Mouse (Mus musculus) neural tube, embryonic 15.5 days (tissue): ENCODE measurements around the gene Fam107b. TPM values are rescaled to one million over a fixed set of nuclear protein-coding genes. Genes with fewer than 3 reads are reported as not detected.

Source experiments
- ATAC-seq: fragments of 200-750 bp; cut with Nextera tagmentation; 2 replicates; pipeline ENCODE4 v1.8.0; 2017; ENCODE audit warnings: mild to moderate bottlenecking, moderate TSS enrichment, moderate library complexity; ENCODE audit not compliant: low FRiP score
- H3K27ac ChIP-seq: fragments of 300-500 bp; sonication (generic); replicated peaks from 2 replicates; pipeline ENCODE4 v1.5.1; 2015; ENCODE audit warnings: mild to moderate bottlenecking, inconsistent platforms
- H3K27me3 ChIP-seq: fragments of 300-500 bp; sonication (generic); replicated peaks from 2 replicates; pipeline ENCODE4 v1.6.1; 2015; ENCODE audit warnings: inconsistent platforms
- H3K36me3 ChIP-seq: fragments of 300-500 bp; sonication (generic); 2 replicates; pipeline ENCODE4 v1.6.1; 2015; ENCODE audit warnings: inconsistent platforms
- H3K4me1 ChIP-seq: fragments of 300-500 bp; sonication (generic); 2 replicates; pipeline ENCODE4 v1.6.1; 2015; ENCODE audit warnings: inconsistent platforms
- H3K4me2 ChIP-seq: fragments of 300-500 bp; sonication (generic); 2 replicates; pipeline ENCODE4 v1.6.1; 2015; ENCODE audit warnings: inconsistent platforms, mild to moderate bottlenecking, moderate library complexity
- H3K4me3 ChIP-seq: fragments of 300-500 bp; sonication (generic); replicated peaks from 2 replicates; pipeline ENCODE4 v1.5.1; 2015; ENCODE audit warnings: mild to moderate bottlenecking, inconsistent platforms
- H3K9ac ChIP-seq: fragments of 300-500 bp; sonication (generic); replicated peaks from 2 replicates; pipeline ENCODE4 v1.6.1; 2015; ENCODE audit warnings: mild to moderate bottlenecking, inconsistent platforms
- H3K9me3 ChIP-seq: fragments of 300-500 bp; sonication (generic); replicated peaks from 2 replicates; pipeline ENCODE4 v1.6.1; 2016; ENCODE audit warnings: inconsistent platforms
- WGBS: fragments of 180-500 bp; shearing (Covaris S2); methylation state at CpG from one replicate; pipeline ENCODE4 v1.1.7; 2015; ENCODE audit warnings: mixed read lengths; 5-methylcytosine and 5-hydroxymethylcytosine counted together
- polyA plus RNA-seq: library from polyadenylated mRNA; unstranded; fragments of >200 nt; fragmentation: Nextera tagmentation; extraction: Ambion mirVana; gene quantifications from 2 replicates; pipeline ENCODE4 v1.2.1, GENCODE M21; 2015

Gene Fam107b
- polyA plus RNA-seq, 1 experiment from 2014 or later, result 22.4 TPM

DNA sequence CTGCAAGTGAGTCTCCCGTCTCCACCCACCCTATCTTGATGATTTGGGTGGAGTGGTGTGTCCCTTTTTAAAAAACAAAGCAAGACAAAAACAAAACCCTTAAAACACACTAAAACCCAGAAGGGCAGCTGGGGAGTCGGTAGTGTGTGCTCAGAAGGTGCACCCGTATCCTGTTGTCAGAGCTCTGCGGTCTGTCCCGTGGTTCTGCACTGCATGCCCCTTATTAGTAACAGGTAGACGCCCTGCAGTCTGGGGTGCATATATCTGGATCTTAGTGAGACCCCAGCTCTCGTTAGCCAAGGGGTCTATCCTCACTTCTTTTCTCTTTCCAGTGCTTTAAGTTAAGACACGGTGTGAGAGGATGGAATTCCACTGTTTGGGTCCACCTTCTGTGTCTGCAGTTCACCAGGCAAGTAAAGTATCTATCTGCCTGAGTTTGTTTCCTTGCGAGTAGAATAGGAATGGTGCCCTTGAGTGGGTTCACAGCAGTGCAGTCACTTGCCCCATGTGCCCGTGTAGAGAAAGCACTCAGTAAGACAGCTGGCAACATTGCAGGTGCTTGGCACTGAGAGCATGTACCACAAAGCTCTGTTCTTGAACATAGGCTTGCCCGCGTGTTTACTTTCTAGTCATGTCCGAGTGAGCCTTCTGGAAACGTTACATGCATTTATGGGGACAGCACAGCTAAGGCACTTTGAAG, 161.2 kb downstream of the Fam107b start:
- Histone ChIP-seq H3K9me3 (no peaks in the 10 kb centered on the region), H3K4me3 (no peak overlapping the region)

GRCm38 (mm10) chr2:3737917-3738694, 167.8 kb downstream of the Fam107b start:
- WGBS, result 43% methylated on average over 6 of the region's 6 CpGs
- H3K4me1 ChIP-seq, result peaks cover 46% of the 10 kb centered on the region
- no peak overlapping the region for H3K4me3 ChIP-seq
- ATAC-seq, result no peak
- H3K27ac ChIP-seq, result no peak overlapping the region
- no peaks in the 10 kb centered on the region for H3K27me3 ChIP-seq
- H3K9me3 ChIP-seq, result no peaks in the 10 kb centered on the region
- H3K9ac ChIP-seq, result no peak overlapping the region
- no peak overlapping the region for H3K4me2 ChIP-seq
- H3K36me3 ChIP-seq, result no peaks in the 10 kb centered on the region

More for the DNA sequence above, 161.2 kb downstream of the Fam107b start:
- Histone ChIP-seq H3K36me3 (no peaks in the 10 kb centered on the region), H3K27ac (no peak overlapping the region), H3K4me2 (no peak overlapping the region), H3K27me3 (no peaks in the 10 kb centered on the region), H3K4me1 (peaks cover 24% of the 10 kb centered on the region), H3K9ac (no peak overlapping the region)
- peak; percentile 29; the same call in 1 of the 2 replicates for ATAC-seq
- WGBS, result 88% methylated on average over 14 of the region's 14 CpGs

- Histone ChIP-seq H3K27ac (peak overlapping the region; percentile 45; the same call in 1 of the 2 replicates), H3K4me2 (no peak overlapping the region), H3K27me3 (no peaks in the 10 kb centered on the region), H3K9ac (no peak overlapping the region), H3K9me3 (no peaks in the 10 kb centered on the region), H3K36me3 (no peaks in the 10 kb centered on the region), H3K4me3 (no peak overlapping the region), H3K4me1 (peaks cover 46% of the 10 kb centered on the region)
- no peak for ATAC-seq
- 45% methylated on average over 12 of the region's 12 CpGs for WGBS
Measured at GRCm38 (mm10) chr2:3738734-3739133, 168.4 kb downstream of the Fam107b start.

GRCm38 (mm10) chr2:3739351-3739961, 169.2 kb downstream of the Fam107b start:
- Histone ChIP-seq H3K27ac (peak overlapping the region; percentile 45), H3K9ac (no peak overlapping the region), H3K9me3 (no peaks in the 10 kb centered on the region), H3K4me2 (no peak overlapping the region), H3K27me3 (no peaks in the 10 kb centered on the region), H3K4me1 (peaks cover 49% of the 10 kb centered on the region), H3K36me3 (no peaks in the 10 kb centered on the region), H3K4me3 (no peak overlapping the region)
- 64% methylated on average over 7 of the region's 7 CpGs for WGBS
- ATAC-seq, result peak; percentile 56

DNA sequence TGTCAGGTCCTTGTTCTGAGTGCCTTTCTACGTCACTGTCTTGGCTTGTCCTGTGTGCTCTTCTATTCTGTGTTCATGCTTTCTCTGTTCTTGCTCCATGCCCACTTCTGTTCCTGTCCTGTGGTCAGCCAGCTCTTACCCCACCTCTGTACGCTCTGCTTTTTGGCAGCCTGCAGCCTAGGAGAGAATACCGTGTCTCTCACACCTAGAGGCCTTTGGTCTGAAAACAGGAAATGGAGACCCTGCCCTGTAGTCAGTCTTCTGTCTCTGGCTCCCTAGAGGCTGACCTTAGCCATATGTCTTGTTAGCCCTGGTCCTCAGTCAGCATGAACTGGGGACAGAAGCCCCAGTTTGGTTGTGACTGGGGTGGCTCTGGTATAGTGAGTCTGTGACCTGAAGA, 170.0 kb downstream of the Fam107b start:
- Histone ChIP-seq H3K27me3 (no peaks in the 10 kb centered on the region), H3K36me3 (no peaks in the 10 kb centered on the region), H3K4me2 (no peak overlapping the region), H3K9me3 (no peaks in the 10 kb centered on the region), H3K27ac (0 out of 2 replicates have a peak overlapping the region, but pooled peaks have one; percentile 45), H3K4me1 (peaks cover 49% of the 10 kb centered on the region), H3K9ac (no peak overlapping the region), H3K4me3 (no peak overlapping the region)
- no peak for ATAC-seq
- 78% methylated on average over 3 of the region's 3 CpGs for WGBS

DNA sequence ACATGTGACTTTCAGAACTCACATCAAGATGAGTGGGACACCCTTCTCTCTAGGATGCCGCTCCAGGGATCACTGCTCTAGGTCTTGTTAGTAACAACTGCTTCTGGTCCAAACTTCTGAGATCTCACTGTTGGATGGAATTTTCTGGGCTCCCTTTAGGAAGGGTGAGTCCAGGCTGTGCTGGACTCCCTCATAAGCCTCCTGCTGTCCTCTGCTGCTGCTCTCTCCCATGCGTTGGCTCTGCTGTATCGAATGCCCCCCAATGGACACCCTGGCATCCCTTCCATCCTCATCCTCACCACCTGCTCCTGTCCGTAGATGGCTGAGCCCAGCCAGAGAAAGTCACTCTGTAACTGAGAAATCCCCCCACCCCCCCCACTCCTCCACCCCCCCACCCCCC, 170.4 kb downstream of the Fam107b start:
- Histone ChIP-seq H3K27ac (no peak overlapping the region), H3K4me3 (no peak overlapping the region), H3K4me1 (peaks cover 49% of the 10 kb centered on the region), H3K36me3 (no peaks in the 10 kb centered on the region), H3K4me2 (no peak overlapping the region), H3K9me3 (no peaks in the 10 kb centered on the region), H3K9ac (no peak overlapping the region), H3K27me3 (no peaks in the 10 kb centered on the region)
- 87% methylated on average over 4 of the region's 4 CpGs for WGBS
- ATAC-seq, result no peak

- H3K9me3 ChIP-seq, result no peaks in the 10 kb centered on the region
- no peak overlapping the region for H3K9ac ChIP-seq
- H3K4me1 ChIP-seq, result peaks cover 45% of the 10 kb centered on the region
- WGBS, result 46% methylated on average over 6 of the region's 6 CpGs
- H3K4me3 ChIP-seq, result no peak overlapping the region
- no peak for ATAC-seq
- H3K36me3 ChIP-seq, result no peaks in the 10 kb centered on the region
- H3K27ac ChIP-seq, result no peak overlapping the region
- H3K27me3 ChIP-seq, result no peaks in the 10 kb centered on the region
- H3K4me2 ChIP-seq, result no peak overlapping the region
Measured at GRCm38 (mm10) chr2:3742519-3742918, 172.2 kb downstream of the Fam107b start.

DNA sequence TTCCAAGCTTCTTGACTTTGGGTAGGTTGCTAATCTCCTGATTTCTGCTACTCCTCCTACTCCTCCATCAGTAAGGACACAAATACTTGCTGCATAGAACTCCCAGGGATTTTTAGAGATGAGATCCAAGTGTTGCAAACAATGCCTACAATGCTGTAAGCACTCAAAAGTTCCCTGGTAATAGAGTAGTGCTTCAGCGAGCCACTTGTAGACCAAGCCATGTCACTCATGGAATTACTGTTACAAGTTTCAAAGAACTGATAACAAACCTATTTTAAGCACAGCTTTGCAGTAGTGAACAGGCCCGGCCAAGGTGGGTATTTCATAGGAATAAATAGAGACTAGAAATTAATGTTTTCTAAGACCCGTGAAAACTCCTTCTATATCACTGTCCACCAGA, 174.8 kb downstream of the Fam107b start:
- Histone ChIP-seq H3K27ac (no peak overlapping the region), H3K9ac (no peak overlapping the region), H3K9me3 (no peaks in the 10 kb centered on the region), H3K4me1 (peaks cover 23% of the 10 kb centered on the region), H3K36me3 (no peaks in the 10 kb centered on the region), H3K27me3 (no peaks in the 10 kb centered on the region), H3K4me3 (no peak overlapping the region), H3K4me2 (no peak overlapping the region)
- 88% methylated on average over 3 of the region's 3 CpGs for WGBS
- no peak for ATAC-seq

GRCm38 (mm10) chr2:3745910-3746606, 175.8 kb downstream of the Fam107b start:
- H3K4me1 ChIP-seq, result peaks cover 19% of the 10 kb centered on the region
- no peaks in the 10 kb centered on the region for H3K27me3 ChIP-seq
- no peak overlapping the region for H3K9ac ChIP-seq
- no peak for ATAC-seq
- H3K36me3 ChIP-seq, result no peaks in the 10 kb centered on the region
- WGBS, result 84% methylated on average over 13 of the region's 13 CpGs
- no peak overlapping the region for H3K4me2 ChIP-seq
- H3K9me3 ChIP-seq, result no peaks in the 10 kb centered on the region
- H3K27ac ChIP-seq, result no peak overlapping the region
- no peak overlapping the region for H3K4me3 ChIP-seq

- 81% methylated on average over 12 of the region's 12 CpGs for WGBS
- H3K4me1 ChIP-seq, result peaks cover 23% of the 10 kb centered on the region
- H3K9ac ChIP-seq, result no peak overlapping the region
- H3K4me2 ChIP-seq, result no peak overlapping the region
- H3K36me3 ChIP-seq, result no peaks in the 10 kb centered on the region
- no peak overlapping the region for H3K27ac ChIP-seq
- ATAC-seq, result no peak
- H3K4me3 ChIP-seq, result no peak overlapping the region
- no peaks in the 10 kb centered on the region for H3K9me3 ChIP-seq
- no peaks in the 10 kb centered on the region for H3K27me3 ChIP-seq
Measured at GRCm38 (mm10) chr2:3748714-3749503, 178.6 kb downstream of the Fam107b start.

- no peaks in the 10 kb centered on the region for H3K27me3 ChIP-seq
- no peaks in the 10 kb centered on the region for H3K9me3 ChIP-seq
- no peak overlapping the region for H3K4me2 ChIP-seq
- no peak overlapping the region for H3K4me3 ChIP-seq
- 76% methylated on average over 6 of the region's 6 CpGs for WGBS
- ATAC-seq, result no peak
- peaks cover 27% of the 10 kb centered on the region for H3K4me1 ChIP-seq
- no peak overlapping the region for H3K9ac ChIP-seq
- no peak overlapping the region for H3K27ac ChIP-seq
- no peaks in the 10 kb centered on the region for H3K36me3 ChIP-seq
Measured at GRCm38 (mm10) chr2:3749504-3750024, 179.3 kb downstream of the Fam107b start.
